Mouse (Mus musculus): ENCODE results near the gene Adamts3. TPM values are rescaled to one million over a fixed set of nuclear protein-coding genes. Genes with fewer than 3 reads are reported as not detected.

Adamts3 gene
- polyA plus RNA-seq, 2 experiments, result 0.98 to 1.2 TPM

- H3K27me3 ChIP-seq (ENCODE audit: control insufficient read depth, insufficient read depth, low read length), result no peaks in the 10 kb centered on the region
- no peaks in the 10 kb centered on the region for H3K9me3 ChIP-seq (ENCODE audit: control insufficient read depth, low read length)
- ATAC-seq (ENCODE audit: insufficient read depth) (no peak), DNase-seq (ENCODE audit: low read depth in 3 of 3, low spot score in 3 of 3) (no peak)
- no peak overlapping the region for H3K27ac ChIP-seq
- H3K4me2 ChIP-seq (ENCODE audit: low read depth), result no peak overlapping the region
- H3K4me1 ChIP-seq (replicated peaks; ENCODE audit: control insufficient read depth in 2 of 2, insufficient read depth in 2 of 2, low read length in 1 of 2), result no peaks in the 10 kb centered on the region
- 52% methylated on average over 9 of the region's 9 CpGs for WGBS (ENCODE audit: insufficient replicate concordance)
- no peak overlapping the region for H3K4me3 ChIP-seq (ENCODE audit: insufficient read depth in 1 of 2, low read depth in 2 of 2, low read length in 2 of 2)
- H3K9ac ChIP-seq (replicated peaks), result no peak overlapping the region
- no peaks in the 10 kb centered on the region for H3K36me3 ChIP-seq (replicated peaks; ENCODE audit: control insufficient read depth, insufficient read depth, low read depth)
- TF ChIP-seq EP300 (IDR thresholded peaks at IDR 0.05; ENCODE audit: low read depth), result no peak
- 0 out of 2 replicates have a peak, but pooled peaks have one; percentile 13 for TF ChIP-seq CTCF (IDR thresholded peaks at IDR 0.05; ENCODE audit: low read depth)
These were observed 208.9 kb downstream of the Adamts3 start for GRCm38 (mm10) chr5:89674066-89674848.

GRCm38 (mm10) chr5:89672950-89673349 lies 210.2 kb downstream of the Adamts3 start:
- Histone ChIP-seq H3K4me1 (replicated peaks; ENCODE audit: control insufficient read depth in 2 of 2, insufficient read depth in 2 of 2, low read length in 1 of 2) (no peaks in the 10 kb centered on the region), H3K36me3 (replicated peaks; ENCODE audit: control insufficient read depth, insufficient read depth, low read depth) (no peaks in the 10 kb centered on the region), H3K4me2 (ENCODE audit: low read depth) (no peak overlapping the region), H3K4me3 (ENCODE audit: insufficient read depth in 1 of 2, low read depth in 2 of 2, low read length in 2 of 2) (no peak overlapping the region), H3K27ac (no peak overlapping the region), H3K9me3 (ENCODE audit: control insufficient read depth, low read length) (no peaks in the 10 kb centered on the region), H3K9ac (replicated peaks) (no peak overlapping the region), H3K27me3 (ENCODE audit: control insufficient read depth, insufficient read depth, low read length) (no peaks in the 10 kb centered on the region)
- TF ChIP-seq CTCF (IDR thresholded peaks at IDR 0.05; ENCODE audit: low read depth), result no peak
- no peak for TF ChIP-seq EP300 (IDR thresholded peaks at IDR 0.05; ENCODE audit: low read depth)
- ATAC-seq (ENCODE audit: insufficient read depth), result no peak
- no peak for DNase-seq (ENCODE audit: low read depth in 3 of 3, low spot score in 3 of 3)
- WGBS (ENCODE audit: insufficient replicate concordance), result 71% methylated on average over 4 of the region's 4 CpGs

DNA sequence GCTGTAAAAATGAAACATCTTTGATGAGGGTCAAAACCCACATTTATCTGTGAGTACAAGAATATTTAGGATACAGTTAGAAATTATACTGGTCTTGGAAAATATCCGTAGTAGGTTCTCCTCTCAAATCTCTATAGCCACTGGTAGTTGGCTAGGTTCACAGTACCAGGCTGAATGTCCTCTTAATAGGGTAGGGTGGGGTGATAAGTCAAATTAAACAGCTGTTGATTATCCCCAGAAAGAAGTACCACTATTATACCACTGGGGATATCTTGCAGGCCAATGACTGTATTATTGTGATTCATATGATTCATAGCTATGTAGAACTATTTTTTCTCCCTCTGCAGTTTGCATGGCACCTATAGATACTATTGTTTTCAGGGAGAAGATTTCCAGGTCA lies 228.8 kb downstream of the Adamts3 start:
- TF ChIP-seq CTCF (IDR thresholded peaks at IDR 0.05; ENCODE audit: low read depth) (no peak), EP300 (IDR thresholded peaks at IDR 0.05; ENCODE audit: low read depth) (no peak)
- Histone ChIP-seq H3K4me2 (ENCODE audit: low read depth) (no peak overlapping the region), H3K4me3 (ENCODE audit: insufficient read depth in 1 of 2, low read depth in 2 of 2, low read length in 2 of 2) (no peak overlapping the region), H3K9me3 (ENCODE audit: control insufficient read depth, low read length) (no peaks in the 10 kb centered on the region), H3K4me1 (replicated peaks; ENCODE audit: control insufficient read depth in 2 of 2, insufficient read depth in 2 of 2, low read length in 1 of 2) (no peaks in the 10 kb centered on the region), H3K27me3 (ENCODE audit: control insufficient read depth, insufficient read depth, low read length) (no peaks in the 10 kb centered on the region), H3K27ac (no peak overlapping the region), H3K9ac (replicated peaks) (no peak overlapping the region), H3K36me3 (replicated peaks; ENCODE audit: control insufficient read depth, insufficient read depth, low read depth) (no peaks in the 10 kb centered on the region)
- no peak for ATAC-seq (ENCODE audit: insufficient read depth)
- no peak for DNase-seq (ENCODE audit: low read depth in 3 of 3, low spot score in 3 of 3)
- 66% methylated on average over 1 of the region's 1 CpGs for WGBS (ENCODE audit: insufficient replicate concordance)

DNA sequence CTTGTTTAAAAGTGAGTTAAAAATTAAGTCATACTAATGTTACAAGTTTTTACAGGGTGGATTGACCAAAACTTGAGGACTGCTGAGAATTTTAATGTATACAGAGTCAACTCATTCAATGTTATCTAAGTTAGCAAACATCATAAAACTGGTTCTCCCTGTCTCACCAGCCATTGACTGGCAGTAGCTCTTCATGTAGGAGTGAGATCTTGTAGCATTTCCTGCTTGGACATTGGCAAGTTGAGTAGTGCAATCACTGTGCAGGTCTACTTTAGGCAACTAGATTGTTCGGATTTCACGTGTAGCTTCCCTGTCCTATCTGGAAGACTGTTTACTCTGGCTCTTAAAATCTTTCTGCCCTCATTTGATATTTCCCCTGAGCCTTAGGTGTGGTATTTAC lies 229.3 kb downstream of the Adamts3 start:
- TF ChIP-seq CTCF (IDR thresholded peaks at IDR 0.05; ENCODE audit: low read depth) (no peak), EP300 (IDR thresholded peaks at IDR 0.05; ENCODE audit: low read depth) (no peak)
- Histone ChIP-seq H3K36me3 (replicated peaks; ENCODE audit: control insufficient read depth, insufficient read depth, low read depth) (no peaks in the 10 kb centered on the region), H3K9ac (replicated peaks) (no peak overlapping the region), H3K4me3 (ENCODE audit: insufficient read depth in 1 of 2, low read depth in 2 of 2, low read length in 2 of 2) (no peak overlapping the region), H3K4me1 (replicated peaks; ENCODE audit: control insufficient read depth in 2 of 2, insufficient read depth in 2 of 2, low read length in 1 of 2) (no peaks in the 10 kb centered on the region), H3K9me3 (ENCODE audit: control insufficient read depth, low read length) (no peaks in the 10 kb centered on the region), H3K4me2 (ENCODE audit: low read depth) (no peak overlapping the region), H3K27me3 (ENCODE audit: control insufficient read depth, insufficient read depth, low read length) (no peaks in the 10 kb centered on the region), H3K27ac (no peak overlapping the region)
- WGBS (ENCODE audit: insufficient replicate concordance), result 55% methylated on average over 2 of the region's 2 CpGs
- no peak for DNase-seq (ENCODE audit: low read depth in 3 of 3, low spot score in 3 of 3)
- no peak for ATAC-seq (ENCODE audit: insufficient read depth)

DNA sequence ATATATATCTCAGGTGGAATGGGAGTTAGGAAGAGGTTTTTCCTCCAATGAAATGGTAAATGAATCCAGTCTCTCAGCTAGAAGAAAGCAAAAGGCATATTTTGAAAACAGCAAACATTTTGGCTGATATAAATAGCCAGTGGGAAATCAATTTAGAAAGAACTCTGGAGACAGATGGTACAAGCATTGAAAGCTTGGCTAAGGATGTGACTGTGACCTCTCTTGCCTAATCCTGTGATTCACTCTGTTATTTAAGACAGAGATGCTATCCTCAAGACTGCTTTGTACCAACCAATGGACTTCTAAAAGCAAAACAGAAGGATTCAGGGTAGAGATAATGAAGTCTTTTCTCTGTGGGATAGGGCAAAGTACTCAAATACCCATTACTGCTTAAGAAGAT lies 236.2 kb downstream of the Adamts3 start:
- H3K9me3 ChIP-seq (ENCODE audit: control insufficient read depth, low read length), result no peaks in the 10 kb centered on the region
- H3K9ac ChIP-seq (replicated peaks), result no peak overlapping the region
- TF ChIP-seq EP300 (IDR thresholded peaks at IDR 0.05; ENCODE audit: low read depth) (no peak), CTCF (IDR thresholded peaks at IDR 0.05; ENCODE audit: low read depth) (no peak)
- no peaks in the 10 kb centered on the region for H3K27me3 ChIP-seq (ENCODE audit: control insufficient read depth, insufficient read depth, low read length)
- DNase-seq (ENCODE audit: low read depth in 3 of 3, low spot score in 3 of 3) (no peak), ATAC-seq (ENCODE audit: insufficient read depth) (no peak)
- no peak overlapping the region for H3K4me2 ChIP-seq (ENCODE audit: low read depth)
- no peaks in the 10 kb centered on the region for H3K36me3 ChIP-seq (replicated peaks; ENCODE audit: control insufficient read depth, insufficient read depth, low read depth)
- no peak overlapping the region for H3K27ac ChIP-seq
- no peak overlapping the region for H3K4me3 ChIP-seq (ENCODE audit: insufficient read depth in 1 of 2, low read depth in 2 of 2, low read length in 2 of 2)
- no peaks in the 10 kb centered on the region for H3K4me1 ChIP-seq (replicated peaks; ENCODE audit: control insufficient read depth in 2 of 2, insufficient read depth in 2 of 2, low read length in 1 of 2)

All from liver, embryonic 14.5 days (tissue).